Mouse (Mus musculus): ENCODE measurements around the gene Atp6v0a1. TPM values are rescaled to one million over a fixed set of nuclear protein-coding genes. Genes with fewer than 3 reads are reported as not detected.

Gene Atp6v0a1
- polyA plus RNA-seq, 1 experiment from 2014 or later = 45.9 TPM

GRCm38 (mm10) chr11:100988674-100989073 lies 20.6 kb upstream of the Atp6v0a1 start:
- Histone ChIP-seq H3K27me3 (ENCODE audit: control insufficient read depth, insufficient read depth, low read length) (no peaks in the 10 kb centered on the region), H3K9me3 (ENCODE audit: control insufficient read depth, low read length) (no peaks in the 10 kb centered on the region), H3K27ac (ENCODE audit: low read depth, low read length) (no peak overlapping the region), H3K9ac (ENCODE audit: low read length) (no peak overlapping the region), H3K4me1 (ENCODE audit: control insufficient read depth, insufficient read depth, low read length) (no peaks in the 10 kb centered on the region), H3K36me3 (ENCODE audit: control insufficient read depth, insufficient read depth, low read length) (no peaks in the 10 kb centered on the region), H3K4me3 (ENCODE audit: low read depth, low read length) (no peak overlapping the region), H3K4me2 (no peak overlapping the region)
- WGBS = 83% methylated on average over 3 of the region's 3 CpGs
- ATAC-seq (ENCODE audit: low FRiP score) (no peak), DNase-seq (ENCODE audit: low spot score, missing footprints) (no peak)

GRCm38 (mm10) chr11:100989666-100990065 lies 19.6 kb upstream of the Atp6v0a1 start:
- ATAC-seq (ENCODE audit: low FRiP score) (no peak), DNase-seq (ENCODE audit: low spot score, missing footprints) (no peak)
- WGBS = 66% methylated on average over 2 of the region's 2 CpGs
- Histone ChIP-seq H3K27ac (ENCODE audit: low read depth, low read length) (no peak overlapping the region), H3K4me1 (ENCODE audit: control insufficient read depth, insufficient read depth, low read length) (no peaks in the 10 kb centered on the region), H3K9ac (ENCODE audit: low read length) (no peak overlapping the region), H3K4me2 (no peak overlapping the region), H3K27me3 (ENCODE audit: control insufficient read depth, insufficient read depth, low read length) (no peaks in the 10 kb centered on the region), H3K36me3 (ENCODE audit: control insufficient read depth, insufficient read depth, low read length) (no peaks in the 10 kb centered on the region), H3K4me3 (ENCODE audit: low read depth, low read length) (no peak overlapping the region), H3K9me3 (ENCODE audit: control insufficient read depth, low read length) (no peaks in the 10 kb centered on the region)

GRCm38 (mm10) chr11:100991027-100991534 lies 18.2 kb upstream of the Atp6v0a1 start:
- Histone ChIP-seq H3K4me3 (ENCODE audit: low read depth, low read length) (no peak overlapping the region), H3K9ac (ENCODE audit: low read length) (no peak overlapping the region), H3K36me3 (ENCODE audit: control insufficient read depth, insufficient read depth, low read length) (no peaks in the 10 kb centered on the region), H3K4me1 (ENCODE audit: control insufficient read depth, insufficient read depth, low read length) (no peaks in the 10 kb centered on the region), H3K27me3 (ENCODE audit: control insufficient read depth, insufficient read depth, low read length) (no peaks in the 10 kb centered on the region), H3K27ac (ENCODE audit: low read depth, low read length) (no peak overlapping the region), H3K4me2 (no peak overlapping the region), H3K9me3 (ENCODE audit: control insufficient read depth, low read length) (no peaks in the 10 kb centered on the region)
- ATAC-seq (ENCODE audit: low FRiP score) (peak; percentile 57; the same call in 1 of the 2 replicates), DNase-seq (ENCODE audit: low spot score, missing footprints) (no peak)
- WGBS = 12% methylated on average over 6 of the region's 6 CpGs

GRCm38 (mm10) chr11:100993437-100993836 lies 15.8 kb upstream of the Atp6v0a1 start:
- no peaks in the 10 kb centered on the region for H3K9me3 ChIP-seq (ENCODE audit: control insufficient read depth, low read length)
- H3K4me1 ChIP-seq (ENCODE audit: control insufficient read depth, insufficient read depth, low read length) = no peaks in the 10 kb centered on the region
- H3K27me3 ChIP-seq (ENCODE audit: control insufficient read depth, insufficient read depth, low read length) = no peaks in the 10 kb centered on the region
- 86% methylated on average over 2 of the region's 2 CpGs for whole genome bisulfite sequencing
- H3K36me3 ChIP-seq (ENCODE audit: control insufficient read depth, insufficient read depth, low read length) = no peaks in the 10 kb centered on the region
- no peak for DNase-seq (ENCODE audit: low spot score, missing footprints)
- no peak overlapping the region for H3K9ac ChIP-seq (ENCODE audit: low read length)
- H3K4me3 ChIP-seq (ENCODE audit: low read depth, low read length) = no peak overlapping the region
- H3K4me2 ChIP-seq = no peak overlapping the region
- no peak for ATAC-seq (ENCODE audit: low FRiP score)
- no peak overlapping the region for H3K27ac ChIP-seq (ENCODE audit: low read depth, low read length)

GRCm38 (mm10) chr11:100994233-100994632 lies 15.0 kb upstream of the Atp6v0a1 start:
- no peaks in the 10 kb centered on the region for H3K27me3 ChIP-seq (ENCODE audit: control insufficient read depth, insufficient read depth, low read length)
- no peak overlapping the region for H3K9ac ChIP-seq (ENCODE audit: low read length)
- ATAC-seq (ENCODE audit: low FRiP score) = no peak
- no peak overlapping the region for H3K4me2 ChIP-seq
- no peaks in the 10 kb centered on the region for H3K4me1 ChIP-seq (ENCODE audit: control insufficient read depth, insufficient read depth, low read length)
- H3K27ac ChIP-seq (ENCODE audit: low read depth, low read length) = no peak overlapping the region
- H3K9me3 ChIP-seq (ENCODE audit: control insufficient read depth, low read length) = no peaks in the 10 kb centered on the region
- no peak overlapping the region for H3K4me3 ChIP-seq (ENCODE audit: low read depth, low read length)
- 70% methylated on average over 9 of the region's 9 CpGs for WGBS
- DNase-seq (ENCODE audit: low spot score, missing footprints) = no peak
- H3K36me3 ChIP-seq (ENCODE audit: control insufficient read depth, insufficient read depth, low read length) = no peaks in the 10 kb centered on the region

GRCm38 (mm10) chr11:100994655-100995054 lies 14.6 kb upstream of the Atp6v0a1 start:
- WGBS = 85% methylated on average over 5 of the region's 5 CpGs
- H3K27ac ChIP-seq (ENCODE audit: low read depth, low read length) = no peak overlapping the region
- H3K9me3 ChIP-seq (ENCODE audit: control insufficient read depth, low read length) = no peaks in the 10 kb centered on the region
- H3K36me3 ChIP-seq (ENCODE audit: control insufficient read depth, insufficient read depth, low read length) = no peaks in the 10 kb centered on the region
- no peak for ATAC-seq (ENCODE audit: low FRiP score)
- no peak for DNase-seq (ENCODE audit: low spot score, missing footprints)
- H3K27me3 ChIP-seq (ENCODE audit: control insufficient read depth, insufficient read depth, low read length) = no peaks in the 10 kb centered on the region
- H3K9ac ChIP-seq (ENCODE audit: low read length) = no peak overlapping the region
- H3K4me2 ChIP-seq = no peak overlapping the region
- no peak overlapping the region for H3K4me3 ChIP-seq (ENCODE audit: low read depth, low read length)
- no peaks in the 10 kb centered on the region for H3K4me1 ChIP-seq (ENCODE audit: control insufficient read depth, insufficient read depth, low read length)

- Histone ChIP-seq H3K9ac (ENCODE audit: low read length) (no peak overlapping the region), H3K27me3 (ENCODE audit: control insufficient read depth, insufficient read depth, low read length) (no peaks in the 10 kb centered on the region), H3K4me2 (no peak overlapping the region), H3K4me1 (ENCODE audit: control insufficient read depth, insufficient read depth, low read length) (no peaks in the 10 kb centered on the region), H3K9me3 (ENCODE audit: control insufficient read depth, low read length) (no peaks in the 10 kb centered on the region), H3K27ac (ENCODE audit: low read depth, low read length) (no peak overlapping the region), H3K4me3 (ENCODE audit: low read depth, low read length) (no peak overlapping the region), H3K36me3 (ENCODE audit: control insufficient read depth, insufficient read depth, low read length) (no peaks in the 10 kb centered on the region)
- ATAC-seq (ENCODE audit: low FRiP score) (no peak), DNase-seq (ENCODE audit: low spot score, missing footprints) (no peak)
- 89% methylated on average over 4 of the region's 4 CpGs for WGBS
Observed at GRCm38 (mm10) chr11:100996501-100996900, 12.8 kb upstream of the Atp6v0a1 start.

GRCm38 (mm10) chr11:100998836-100999235 lies 10.4 kb upstream of the Atp6v0a1 start:
- no peak overlapping the region for H3K4me3 ChIP-seq (ENCODE audit: low read depth, low read length)
- DNase-seq (ENCODE audit: low spot score, missing footprints) (no peak), ATAC-seq (ENCODE audit: low FRiP score) (no peak)
- H3K27me3 ChIP-seq (ENCODE audit: control insufficient read depth, insufficient read depth, low read length) = no peaks in the 10 kb centered on the region
- no peak overlapping the region for H3K9ac ChIP-seq (ENCODE audit: low read length)
- no peaks in the 10 kb centered on the region for H3K4me1 ChIP-seq (ENCODE audit: control insufficient read depth, insufficient read depth, low read length)
- no peak overlapping the region for H3K4me2 ChIP-seq
- no peaks in the 10 kb centered on the region for H3K36me3 ChIP-seq (ENCODE audit: control insufficient read depth, insufficient read depth, low read length)
- no peaks in the 10 kb centered on the region for H3K9me3 ChIP-seq (ENCODE audit: control insufficient read depth, low read length)
- no peak overlapping the region for H3K27ac ChIP-seq (ENCODE audit: low read depth, low read length)
- 92% methylated on average over 2 of the region's 2 CpGs for WGBS

GRCm38 (mm10) chr11:100999254-100999653 lies 10.0 kb upstream of the Atp6v0a1 start:
- Histone ChIP-seq H3K4me2 (no peak overlapping the region), H3K4me1 (ENCODE audit: control insufficient read depth, insufficient read depth, low read length) (no peaks in the 10 kb centered on the region), H3K9ac (ENCODE audit: low read length) (no peak overlapping the region), H3K4me3 (ENCODE audit: low read depth, low read length) (no peak overlapping the region), H3K36me3 (ENCODE audit: control insufficient read depth, insufficient read depth, low read length) (no peaks in the 10 kb centered on the region), H3K27me3 (ENCODE audit: control insufficient read depth, insufficient read depth, low read length) (no peaks in the 10 kb centered on the region), H3K27ac (ENCODE audit: low read depth, low read length) (no peak overlapping the region), H3K9me3 (ENCODE audit: control insufficient read depth, low read length) (no peaks in the 10 kb centered on the region)
- ATAC-seq (ENCODE audit: low FRiP score) (no peak), DNase-seq (ENCODE audit: low spot score, missing footprints) (no peak)
- WGBS = 67% methylated on average over 3 of the region's 3 CpGs

Measured in midbrain, embryonic 11.5 days (tissue).